Mouse (Mus musculus) intestine, postnatal 0 days (tissue): ENCODE measurements around the gene C2cd4d. TPM values are rescaled to one million over a fixed set of nuclear protein-coding genes. Genes with fewer than 3 reads are reported as not detected.

Experiments used
- ATAC-seq: fragments of 200-750 bp; cut with Nextera tagmentation; 2 replicates; pipeline ENCODE4 v1.8.0; 2017; ENCODE audit warnings: mild to moderate bottlenecking, moderate TSS enrichment, moderate library complexity
- H3K27ac ChIP-seq: fragments of 300-500 bp; sonication (generic); 2 replicates; pipeline ENCODE4 v1.5.1; 2014; ENCODE audit warnings: mild to moderate bottlenecking, low read depth, low read length, moderate library complexity
- H3K27me3 ChIP-seq: fragments of 300-500 bp; sonication (generic); replicated peaks from 2 replicates; pipeline ENCODE4 v1.6.1; 2014; ENCODE audit warnings: low read length, mixed read lengths; ENCODE audit not compliant: control insufficient read depth, insufficient read depth
- H3K36me3 ChIP-seq: fragments of 300-500 bp; sonication (generic); 2 replicates; pipeline ENCODE4 v1.6.1; 2014; ENCODE audit warnings: mild to moderate bottlenecking, moderate library complexity; ENCODE audit not compliant: control insufficient read depth, insufficient read depth
- H3K4me1 ChIP-seq: fragments of 300-500 bp; sonication (generic); replicated peaks from 2 replicates; pipeline ENCODE4 v1.6.1; 2014; ENCODE audit warnings: antibody characterized with exemption, low read length, mixed read lengths; ENCODE audit not compliant: control insufficient read depth, insufficient read depth
- H3K4me2 ChIP-seq: fragments of 300-500 bp; sonication (generic); replicated peaks from 2 replicates; pipeline ENCODE4 v1.6.1; 2014; ENCODE audit warnings: low read depth, mild to moderate bottlenecking, moderate library complexity
- H3K4me3 ChIP-seq: fragments of 300-500 bp; sonication (generic); 2 replicates; pipeline ENCODE4 v1.5.1; 2014; ENCODE audit warnings: low read depth, low read length
- H3K9ac ChIP-seq: fragments of 300-500 bp; sonication (generic); 2 replicates; pipeline ENCODE4 v1.6.1; 2014; ENCODE audit warnings: mild to moderate bottlenecking, low read depth, low read length
- H3K9me3 ChIP-seq: fragments of 300-500 bp; sonication (generic); 2 replicates; pipeline ENCODE4 v1.6.1; 2016; ENCODE audit warnings: mixed run types; ENCODE audit not compliant: control insufficient read depth
- CTCF ChIP-seq: sonication (generic); IDR thresholded peaks from 2 replicates; pipeline ENCODE4 v1.5.1; 2016; ENCODE audit warnings: low read depth, mild to moderate bottlenecking, control low read depth, antibody characterized with exemption, moderate library complexity
- WGBS: fragments of 180-500 bp; shearing (Covaris S2); extraction: QIAGEN DNeasy Blood & Tissue Kit; methylation state at CpG from one replicate; pipeline ENCODE4 v1.1.7; 2014; 5-methylcytosine and 5-hydroxymethylcytosine counted together
- polyA plus RNA-seq: library from polyadenylated mRNA; unstranded; fragments of >200 nt; fragmentation: Nextera tagmentation; extraction: Ambion mirVana; gene quantifications from 2 replicates; pipeline ENCODE4 v1.2.1, GENCODE M21; 2015

Gene C2cd4d
- polyA plus RNA-seq = 0.65 and 0.87 TPM in 2 replicates

DNA sequence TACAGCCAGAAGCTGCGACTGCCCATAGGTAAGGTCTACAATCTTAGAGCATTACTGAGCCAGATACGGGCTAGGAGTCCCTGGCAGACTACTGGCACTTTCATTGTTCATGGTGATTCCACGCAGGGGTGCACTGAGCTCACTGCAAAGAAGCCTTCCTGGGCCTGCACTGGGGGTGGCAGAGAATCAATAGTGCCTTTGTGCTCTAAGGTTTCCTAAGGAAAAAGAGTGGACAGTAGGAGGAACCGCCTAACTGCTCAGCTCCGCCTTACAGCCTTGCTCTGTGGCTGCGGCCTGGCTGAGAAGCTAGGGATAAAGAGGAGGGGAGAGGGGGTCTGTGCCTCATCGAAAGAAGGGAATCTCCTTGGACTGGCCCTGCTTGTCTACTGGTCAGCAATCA is at the start of gene C2cd4d:
C2cd4d (plus strand) TSS at position 301 of the 400 bp plus-strand sequence.
- no peak for ATAC-seq
- no peaks in the 10 kb centered on the region for H3K36me3 ChIP-seq

DNA sequence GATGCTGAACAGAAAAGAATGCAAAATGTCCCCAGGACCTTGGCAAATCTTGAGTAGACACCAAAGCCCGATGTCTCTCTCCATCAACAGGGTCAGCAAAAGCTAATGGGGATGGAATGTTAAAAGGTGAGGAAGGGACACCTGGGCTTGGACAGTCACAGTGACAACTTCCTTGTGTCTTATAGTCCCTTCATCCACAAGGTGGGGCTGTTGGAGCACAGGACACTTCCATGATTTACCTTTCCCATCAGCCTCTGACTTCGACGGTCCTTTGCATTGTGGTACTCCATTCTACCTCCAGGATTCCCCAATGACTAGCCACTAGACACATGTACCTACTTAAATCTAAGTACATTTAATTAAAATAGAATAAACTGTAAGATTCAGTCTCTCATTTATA is 33.6 kb upstream of the C2cd4d start:
- Histone ChIP-seq H3K4me3 (no peak overlapping the region), H3K4me1 (no peaks in the 10 kb centered on the region), H3K9ac (no peak overlapping the region), H3K4me2 (no peak overlapping the region), H3K27ac (no peak overlapping the region), H3K9me3 (no peaks in the 10 kb centered on the region), H3K27me3 (no peaks in the 10 kb centered on the region), H3K36me3 (peaks cover 48% of the 10 kb centered on the region)
- peak; percentile 71 for TF ChIP-seq CTCF
- WGBS = 44% methylated on average over 3 of the region's 3 CpGs
- no peak for ATAC-seq

More for the DNA sequence above, at the start of gene C2cd4d:
- H3K4me3 ChIP-seq = peak within 1 kb of the TSS; percentile 46
- no peaks in the 10 kb centered on the region for H3K9me3 ChIP-seq
- no peaks in the 10 kb centered on the region; the same call in 1 of the 2 replicates for H3K4me1 ChIP-seq
- H3K27me3 ChIP-seq = no peaks in the 10 kb centered on the region
- H3K9ac ChIP-seq = peak within 1 kb of the TSS; percentile 62
- no peak for TF ChIP-seq CTCF
- 58% methylated on average over 7 of the region's 7 CpGs for WGBS
- no peak within 1 kb of the TSS for H3K27ac ChIP-seq
- H3K4me2 ChIP-seq = peak within 1 kb of the TSS; percentile 74

DNA sequence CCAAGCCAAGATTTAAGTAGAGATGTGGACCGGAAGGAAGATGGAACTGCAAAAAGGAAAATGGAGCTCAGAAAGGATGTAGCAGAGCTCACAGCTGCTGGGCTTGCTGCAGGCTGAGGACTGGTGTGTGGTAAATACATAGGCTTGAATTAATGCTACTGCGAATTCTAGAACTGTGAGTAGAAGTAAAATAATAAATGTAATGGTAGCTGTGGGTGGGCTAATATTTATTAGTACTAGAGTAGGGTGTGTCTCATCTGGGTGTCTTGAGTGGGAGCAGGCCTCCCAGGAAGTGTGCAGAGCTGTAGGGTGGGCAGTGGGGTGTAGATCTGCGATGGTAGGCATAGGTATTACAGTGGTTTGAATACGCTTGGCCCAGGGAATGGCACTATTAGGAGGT is 27.8 kb upstream of the C2cd4d start:
- Histone ChIP-seq H3K27ac (no peak overlapping the region), H3K4me1 (no peaks in the 10 kb centered on the region), H3K9ac (no peak overlapping the region), H3K4me2 (no peak overlapping the region), H3K36me3 (peaks cover 28% of the 10 kb centered on the region), H3K9me3 (no peaks in the 10 kb centered on the region), H3K27me3 (no peaks in the 10 kb centered on the region), H3K4me3 (no peak overlapping the region)
- no peak for ATAC-seq
- no peak for TF ChIP-seq CTCF
- 93% methylated on average over 4 of the region's 4 CpGs for WGBS

DNA sequence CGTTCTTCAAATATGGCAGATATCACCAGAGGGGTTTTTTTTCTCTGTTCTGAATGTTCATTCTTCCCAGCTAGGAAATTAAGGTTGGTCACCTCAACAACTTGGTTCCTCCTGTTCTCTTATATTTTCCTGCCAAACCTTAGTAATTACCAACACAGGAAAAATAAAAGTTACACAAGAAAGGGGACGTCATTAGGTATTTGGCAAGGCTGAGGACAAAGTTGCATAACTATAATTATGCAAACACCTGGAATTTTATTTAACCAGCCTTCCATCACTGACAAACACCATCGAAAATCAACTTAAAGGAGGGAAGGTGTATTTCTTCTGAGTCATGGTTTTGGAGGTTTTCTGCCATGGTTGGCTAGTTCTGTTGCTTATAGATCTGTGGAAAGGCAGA is 23.7 kb upstream of the C2cd4d start:
- Histone ChIP-seq H3K4me2 (no peak overlapping the region), H3K27ac (no peak overlapping the region), H3K9me3 (no peaks in the 10 kb centered on the region), H3K27me3 (no peaks in the 10 kb centered on the region), H3K36me3 (0 out of 2 replicates have a peak, but pooled peaks cover under 1% of the 10 kb centered on the region), H3K4me1 (no peaks in the 10 kb centered on the region), H3K4me3 (no peak overlapping the region), H3K9ac (no peak overlapping the region)
- no peak for ATAC-seq
- WGBS = 77% methylated on average over 3 of the region's 3 CpGs
- no peak for TF ChIP-seq CTCF

- no peak for ATAC-seq
- TF ChIP-seq CTCF = no peak
- Histone ChIP-seq H3K4me2 (no peak within 1 kb of the TSS), H3K4me3 (no peak within 1 kb of the TSS), H3K27me3 (no peaks in the 10 kb centered on the region), H3K9ac (no peak within 1 kb of the TSS), H3K9me3 (no peaks in the 10 kb centered on the region), H3K4me1 (no peaks in the 10 kb centered on the region), H3K36me3 (no peaks in the 10 kb centered on the region), H3K27ac (no peak within 1 kb of the TSS)
- WGBS = 25% methylated on average over 3 of the region's 3 CpGs
Observed at GRCm38 (mm10) chr3:94341959-94342422, 20.2 kb upstream of the C2cd4d start, which contains the start of gene Them5. Gene Them5, plus strand, starts transcription at chr3:94342099.

DNA sequence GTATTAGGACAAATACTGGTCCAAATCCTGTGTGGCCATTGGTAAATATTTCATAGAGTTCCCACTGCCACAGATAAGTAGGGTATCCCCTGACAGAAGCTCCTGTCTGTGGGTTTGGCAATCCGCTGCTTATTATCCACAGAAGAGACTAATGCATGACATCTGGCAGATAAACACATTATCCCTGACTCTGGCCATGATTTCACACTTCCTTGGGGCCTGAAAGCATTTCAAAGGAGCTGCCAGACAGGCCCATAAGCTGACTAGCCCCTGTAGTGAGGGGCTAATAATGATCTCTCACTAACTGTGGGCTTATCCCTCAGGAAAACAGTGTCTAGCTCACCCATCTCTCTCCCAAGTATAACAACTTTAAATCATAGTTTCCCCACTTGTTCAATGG is 19.7 kb upstream of the C2cd4d start:
- Histone ChIP-seq H3K36me3 (no peaks in the 10 kb centered on the region), H3K27me3 (no peaks in the 10 kb centered on the region), H3K9ac (no peak overlapping the region), H3K4me2 (no peak overlapping the region), H3K4me1 (no peaks in the 10 kb centered on the region), H3K4me3 (no peak overlapping the region), H3K9me3 (no peaks in the 10 kb centered on the region), H3K27ac (no peak overlapping the region)
- WGBS = 63% methylated on average over 1 of the region's 1 CpGs
- no peak for ATAC-seq
- TF ChIP-seq CTCF = no peak

DNA sequence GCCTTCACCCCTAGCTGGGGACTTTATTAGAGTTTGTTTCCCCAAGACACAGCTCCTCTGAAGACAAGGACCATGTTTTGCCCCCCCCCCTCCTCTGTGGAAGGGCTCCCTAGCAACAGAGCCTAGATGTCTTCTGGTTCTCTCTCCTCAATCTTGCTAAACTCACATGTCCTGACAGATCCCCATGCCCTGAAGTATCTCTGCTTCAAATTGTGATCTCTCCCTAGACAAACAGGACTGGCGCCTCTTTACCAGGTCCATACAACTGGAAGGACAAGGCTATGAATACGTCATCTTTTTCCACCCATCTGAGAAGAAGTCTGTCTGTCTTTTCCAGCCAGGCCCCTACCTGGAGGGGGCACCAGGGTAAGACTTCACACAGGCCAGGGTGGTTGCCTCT is 18.1 kb upstream of the C2cd4d start:
- 90% methylated on average over 2 of the region's 2 CpGs for WGBS
- H3K9me3 ChIP-seq = no peaks in the 10 kb centered on the region
- no peaks in the 10 kb centered on the region for H3K27me3 ChIP-seq
- H3K36me3 ChIP-seq = no peaks in the 10 kb centered on the region
- no peak overlapping the region for H3K4me3 ChIP-seq
- H3K4me1 ChIP-seq = no peaks in the 10 kb centered on the region
- H3K27ac ChIP-seq = no peak overlapping the region
- H3K4me2 ChIP-seq = no peak overlapping the region
- TF ChIP-seq CTCF = no peak
- ATAC-seq = no peak
- no peak overlapping the region for H3K9ac ChIP-seq
